Mouse (Mus musculus): ENCODE measurements at regions not wholly inside any gene's neighbourhood (a gene's known extent, or its start where the extent isn't known, plus 50 kb on each side); places are given as distances from the start of the nearest gene placed in this dataset.
"Not testable (repeated sequence)": the region's sequence is repeated elsewhere in the genome, so short reads cannot be mapped to it uniquely, and the experiment has no call there.

DNA sequence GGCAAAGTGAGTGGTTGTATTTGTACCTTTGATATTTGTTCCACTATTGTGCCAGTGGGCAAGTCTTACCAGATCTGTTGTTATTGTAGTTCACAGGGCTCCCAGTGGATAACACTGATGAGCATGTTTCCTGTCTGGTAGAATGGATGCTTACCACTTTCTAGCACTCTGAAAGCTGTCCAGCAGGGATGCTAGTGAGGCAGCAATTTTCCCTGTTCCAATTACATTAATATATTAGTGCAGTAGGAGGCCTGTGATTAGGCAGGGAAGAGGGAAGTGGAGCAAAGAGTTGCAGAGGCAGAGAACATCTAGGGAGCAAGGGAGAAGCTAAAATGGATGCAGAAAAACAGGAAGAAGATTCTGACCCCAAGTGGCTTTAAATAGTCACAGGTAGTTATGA lies 348.0 kb downstream of the Adam29 start:
- DNase-seq (ENCODE audit: low spot score in 2 of 2); intact Hi-C loops (cut with DNase I): not testable (repeated sequence)

DNA sequence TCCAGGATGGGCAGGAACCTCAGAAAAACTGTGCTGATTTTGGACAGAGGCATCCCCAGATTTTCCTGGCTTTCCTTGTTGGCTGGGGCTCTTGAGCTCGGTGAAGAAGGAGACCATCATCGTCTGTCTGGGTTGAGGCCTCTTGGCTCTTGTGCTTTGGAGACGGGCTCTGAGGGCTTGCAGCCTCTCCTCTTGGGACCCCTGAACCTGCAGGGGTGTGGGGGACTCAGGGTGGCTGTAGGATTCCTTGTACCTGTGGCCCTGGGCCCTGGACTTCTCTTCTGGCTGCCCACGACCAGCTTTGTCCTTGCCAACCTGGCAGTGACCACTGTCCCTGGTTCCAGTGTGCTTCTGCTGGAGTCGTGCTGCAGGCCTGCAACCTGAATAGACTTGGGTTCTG lies 367.9 kb downstream of the Adam29 start:
- intact Hi-C loops (cut with DNase I) = loop anchor here (10.0 kb wide), 1 partner anchor 946 kb away; no protein-coding TSS in a partner anchor
- no peak for DNase-seq (ENCODE audit: low spot score in 2 of 2)

DNA sequence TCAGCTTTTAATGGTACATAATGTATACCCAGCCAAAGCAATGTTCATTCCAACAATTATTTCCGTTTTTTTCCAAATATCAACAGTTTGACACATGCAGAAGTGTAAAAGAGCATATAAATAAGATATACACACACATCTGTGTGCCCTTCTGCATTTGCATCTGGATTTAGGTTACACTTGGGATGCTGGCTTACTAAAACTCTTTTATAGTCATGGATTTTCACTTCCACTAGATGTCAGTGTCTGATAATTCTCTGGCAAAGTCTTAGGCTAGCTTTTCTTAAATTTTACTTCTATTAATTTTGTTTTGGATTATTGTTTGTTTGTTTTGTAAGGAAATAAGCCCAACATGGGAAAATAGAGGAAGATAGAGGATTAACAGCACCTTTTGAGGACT lies 377.4 kb downstream of the Adam29 start:
- DNase-seq (ENCODE audit: low spot score in 2 of 2); intact Hi-C loops (cut with DNase I): not testable (repeated sequence)

DNA sequence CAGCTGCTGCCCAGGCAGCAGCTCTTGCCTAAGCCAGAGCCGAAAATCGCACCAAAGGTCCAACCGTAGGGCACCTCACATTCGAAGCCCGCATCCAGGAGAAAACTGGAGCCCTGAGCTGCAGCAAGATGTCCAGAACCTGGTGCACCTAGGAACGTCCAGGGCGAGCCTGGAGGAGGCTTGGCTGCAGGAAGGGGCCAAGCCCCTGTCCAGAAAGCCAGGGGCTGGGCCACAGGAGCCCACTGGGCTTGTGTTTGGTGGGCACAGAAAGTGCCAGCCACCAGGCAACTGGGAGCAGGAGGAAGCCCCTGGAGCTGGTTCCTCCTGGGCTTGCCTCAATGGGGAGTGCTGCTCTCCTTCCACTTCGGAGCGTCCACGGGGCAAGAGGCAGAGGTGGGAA lies 387.6 kb downstream of the Adam29 start:
- intact Hi-C loops (cut with DNase I); DNase-seq (ENCODE audit: low spot score in 2 of 2): not testable (repeated sequence)

DNA sequence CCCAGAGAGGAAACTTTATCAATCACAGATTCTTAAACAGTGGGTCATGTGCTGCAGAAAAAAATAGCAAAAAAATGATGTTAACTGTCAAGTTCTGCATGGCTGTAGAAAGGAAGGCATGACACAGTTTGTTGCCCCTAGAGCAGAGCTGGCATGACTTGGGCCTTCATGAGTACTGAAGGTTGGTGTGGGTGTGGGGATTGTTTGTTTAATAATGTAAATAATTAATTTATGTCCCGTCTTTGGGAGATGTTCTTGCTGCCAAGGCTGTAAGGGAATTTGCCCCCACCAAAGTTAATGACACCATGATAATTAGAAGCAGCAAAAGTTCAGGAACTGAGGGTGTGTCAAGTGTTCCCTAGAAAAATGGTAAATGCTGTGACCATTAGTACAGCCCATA lies 429.4 kb downstream of the Adam29 start:
- no peak for DNase-seq (ENCODE audit: low spot score in 2 of 2)
- intact Hi-C loops (cut with DNase I) = no loop called here

DNA sequence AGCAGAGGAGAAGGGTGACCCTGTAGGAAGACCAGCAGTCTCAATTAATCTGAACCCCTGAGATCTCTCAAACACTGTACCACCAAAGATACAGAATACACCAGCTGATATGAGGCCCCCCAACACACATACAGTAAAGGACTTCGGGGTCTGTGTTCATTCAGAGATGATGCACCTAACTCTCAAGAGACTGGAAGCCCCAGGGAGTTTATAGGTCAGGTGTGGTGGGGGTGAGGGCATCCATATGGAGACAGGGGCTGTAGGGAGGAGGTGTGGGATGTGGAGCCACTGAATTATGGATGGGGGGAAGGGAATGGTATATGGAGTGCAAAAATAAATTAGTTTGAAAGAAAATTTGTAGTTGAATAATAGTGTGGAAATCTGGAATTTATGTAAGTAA lies 429.8 kb downstream of the Adam29 start:
- no peak for DNase-seq (ENCODE audit: low spot score in 2 of 2)
- intact Hi-C loops (cut with DNase I) = loop anchor here (1.0 kb wide), 1 partner anchor 131 kb away; no protein-coding TSS in a partner anchor

DNA sequence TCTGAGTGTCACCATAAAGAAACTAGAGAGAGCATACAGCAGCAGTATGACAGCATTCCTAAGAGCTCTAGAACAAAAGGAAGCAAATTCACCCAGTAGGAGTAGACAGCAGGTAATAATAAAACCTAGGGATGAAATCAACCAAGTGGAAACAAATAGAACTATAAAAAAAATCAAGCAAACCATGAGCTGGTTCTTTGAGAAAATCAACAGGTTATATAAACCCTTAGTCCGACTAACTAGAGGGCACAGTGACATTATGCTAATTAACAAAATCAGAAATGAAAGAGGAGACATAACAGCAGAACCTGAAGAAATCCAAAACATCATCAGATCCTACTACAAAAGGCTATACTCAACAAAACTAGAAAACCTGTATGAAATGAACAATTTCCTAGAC lies 434.4 kb downstream of the Adam29 start:
- no peak for DNase-seq (ENCODE audit: low spot score in 2 of 2)
- intact Hi-C loops (cut with DNase I) = loop anchor here (5.0 kb wide), 1 partner anchor 70 kb away; no protein-coding TSS in a partner anchor

DNA sequence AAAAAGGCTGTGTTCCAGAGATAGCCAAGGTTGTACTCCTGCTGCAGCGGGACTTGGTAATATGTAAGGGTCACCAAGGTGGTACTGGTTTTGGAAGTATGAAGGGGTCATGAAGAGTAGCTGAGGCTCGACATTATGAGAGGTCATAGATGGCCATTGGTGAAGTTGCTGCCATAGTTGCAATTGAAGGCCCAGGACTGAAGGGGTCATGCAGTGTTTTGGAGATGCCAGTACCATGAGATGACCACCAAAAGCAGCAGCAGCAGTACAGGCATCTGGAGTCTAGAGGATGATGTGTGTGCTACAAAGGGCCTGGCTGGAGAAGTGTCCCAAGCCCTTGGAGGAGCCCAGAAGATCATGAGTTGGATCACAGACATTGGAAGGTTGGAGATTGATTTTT lies 440.0 kb downstream of the Adam29 start:
- intact Hi-C loops (cut with DNase I); DNase-seq (ENCODE audit: low spot score in 2 of 2): not testable (repeated sequence)

DNA sequence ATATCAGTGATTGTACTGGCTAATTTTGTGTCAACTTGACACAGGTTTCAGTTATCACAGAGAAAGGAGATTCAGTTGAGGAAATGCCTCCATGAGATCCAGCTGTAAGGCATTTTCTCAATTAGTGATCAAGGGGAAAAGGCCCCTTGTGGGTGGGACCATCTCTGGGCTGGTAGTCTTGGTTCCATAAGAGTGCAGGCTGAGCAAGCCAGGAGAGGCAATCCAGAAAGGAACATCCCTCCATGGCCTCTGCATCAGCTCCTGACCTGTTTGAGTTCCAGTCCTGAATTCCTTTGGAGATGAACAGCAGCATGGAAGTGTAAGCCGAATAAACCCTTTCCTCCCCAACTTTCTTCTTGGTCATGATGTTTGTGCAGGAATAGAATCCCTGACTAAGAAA lies 440.8 kb downstream of the Adam29 start:
- DNase-seq (ENCODE audit: low spot score in 2 of 2) = not testable (repeated sequence)
- intact Hi-C loops (cut with DNase I) = loop anchor here (2.0 kb wide), 1 partner anchor 129 kb away; no protein-coding TSS in a partner anchor

DNA sequence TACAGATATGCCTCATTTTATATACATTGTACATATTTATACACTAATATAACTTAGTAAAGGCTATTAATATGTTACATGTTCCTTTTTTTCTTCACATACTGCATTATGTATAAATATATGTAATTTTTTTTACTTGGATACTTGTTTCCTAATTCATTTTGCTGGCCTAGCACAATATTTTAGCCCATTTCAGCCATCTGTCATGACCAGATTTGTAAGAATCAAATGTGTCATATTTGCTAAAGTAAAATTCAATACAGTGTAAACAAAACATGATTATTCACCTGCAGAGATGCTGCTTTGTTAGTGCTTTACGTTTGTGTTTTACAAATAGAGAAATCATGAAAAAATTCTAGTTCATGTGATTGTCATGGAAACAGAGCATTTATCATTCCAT lies 441.3 kb downstream of the Adam29 start:
- no peak for DNase-seq (ENCODE audit: low spot score in 2 of 2)
- intact Hi-C loops (cut with DNase I) = loop anchor here (2.0 kb wide), 1 partner anchor 129 kb away; no protein-coding TSS in a partner anchor

DNA sequence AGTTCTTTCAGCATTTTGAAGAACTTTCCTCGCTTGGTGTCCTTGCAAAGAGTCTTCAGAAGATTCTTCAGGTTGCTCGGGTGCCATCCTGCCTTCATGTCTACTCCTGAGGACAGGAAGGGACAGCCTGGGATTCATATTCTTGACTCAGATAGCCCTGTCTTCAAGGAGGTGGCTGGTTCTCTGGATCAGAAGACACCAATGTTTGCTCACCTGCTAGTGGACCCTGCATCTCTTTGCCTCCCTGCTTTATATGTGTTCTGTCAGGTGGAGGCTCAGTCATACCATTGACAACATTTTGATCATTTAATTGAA lies 441.9 kb downstream of the Adam29 start:
- no peak for DNase-seq (ENCODE audit: low spot score in 2 of 2)
- intact Hi-C loops (cut with DNase I) = loop anchor here (2.0 kb wide), 1 partner anchor 130 kb away; no protein-coding TSS in a partner anchor

DNA sequence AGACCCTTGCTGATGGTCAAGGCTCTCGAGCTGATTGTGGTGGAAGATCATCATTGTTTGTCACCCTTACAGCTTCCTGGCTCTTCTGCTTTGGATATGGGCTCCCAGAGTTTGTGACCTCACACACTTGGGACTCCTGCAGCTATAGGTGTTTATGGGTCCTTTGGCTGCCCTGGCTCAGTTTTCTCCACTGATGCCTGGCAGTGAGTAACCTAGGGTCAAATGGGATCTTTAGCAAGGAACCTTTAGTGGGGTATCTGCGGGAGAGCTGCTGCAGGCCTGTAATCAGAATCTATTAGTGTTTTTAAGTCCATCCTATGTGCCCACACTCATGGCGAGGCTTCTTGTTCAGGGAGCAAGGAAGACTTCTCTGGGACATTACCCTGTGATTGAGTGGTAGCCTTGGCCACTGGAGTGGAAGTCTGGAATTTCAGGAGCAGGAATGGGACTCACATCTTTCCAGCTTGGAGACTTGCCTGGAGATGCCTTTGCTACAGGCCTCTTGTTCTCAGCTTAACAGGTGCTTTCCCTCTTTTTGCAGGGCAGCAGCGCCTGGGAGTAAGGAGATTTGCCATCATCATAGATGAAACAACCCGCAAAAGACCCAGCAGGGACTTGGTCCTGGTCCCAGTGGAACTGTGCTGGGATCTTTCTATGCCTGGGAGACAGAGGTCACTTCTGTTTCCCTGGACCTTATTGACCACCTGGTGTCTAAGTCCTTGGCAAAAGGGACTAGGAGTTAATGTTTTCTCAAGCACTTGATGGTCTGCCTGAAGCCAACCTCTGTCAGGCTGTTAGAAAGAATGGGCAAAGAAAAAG lies 442.5 kb downstream of the Adam29 start:
- intact Hi-C loops (cut with DNase I) = loop anchor here (2.0 kb wide), 1 partner anchor 131 kb away; no protein-coding TSS in a partner anchor
- DNase-seq (ENCODE audit: low spot score in 2 of 2) = no peak

DNA sequence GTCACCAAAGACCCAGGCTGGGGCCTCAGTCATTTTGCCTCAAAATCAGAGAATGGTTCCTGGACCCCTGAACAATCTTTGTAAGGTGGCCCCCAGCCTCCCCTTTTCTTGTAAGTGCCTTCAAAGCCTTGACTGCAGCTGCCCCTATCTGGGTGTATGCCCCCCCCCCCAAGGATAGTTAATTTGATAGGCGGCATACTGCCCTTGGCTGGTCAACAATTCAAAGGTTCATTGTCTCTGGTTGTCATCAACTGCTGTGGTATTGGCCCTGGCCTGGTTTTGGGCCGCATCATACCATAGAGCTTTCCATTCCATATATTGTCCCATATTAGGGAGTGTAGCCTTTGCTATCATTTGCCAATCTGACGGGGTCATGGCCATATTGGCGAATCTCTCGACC lies 446.0 kb downstream of the Adam29 start:
- DNase-seq (ENCODE audit: low spot score in 2 of 2); intact Hi-C loops (cut with DNase I): not testable (repeated sequence)

DNA sequence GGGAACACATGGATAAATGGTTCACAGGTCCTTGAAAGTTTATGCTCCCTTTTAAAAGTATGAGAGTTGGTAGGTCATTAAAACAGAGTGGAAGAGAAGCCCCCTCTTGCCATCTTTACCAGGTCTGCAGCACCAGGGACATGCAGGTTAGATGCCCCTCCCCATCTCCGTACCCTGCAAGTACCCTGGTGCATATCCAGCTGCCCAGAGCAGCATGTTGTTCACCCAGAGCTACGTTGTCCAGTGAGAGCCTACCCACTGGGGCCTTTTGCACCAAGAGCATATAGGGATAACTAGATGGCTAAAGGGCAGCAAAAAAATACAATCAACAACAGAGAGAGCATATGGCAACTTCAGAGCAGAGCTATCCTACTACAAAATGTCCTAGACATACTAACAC lies 449.3 kb downstream of the Adam29 start:
- intact Hi-C loops (cut with DNase I) = no loop called here
- no peak for DNase-seq (ENCODE audit: low spot score in 2 of 2)
